Mouse (Mus musculus): ENCODE results near the gene Tmem189.

The Tmem189 gene

GRCm38 (mm10) chr2:167689501-167690218 is at the start of gene Tmem189:
Tmem189 (minus strand) TSS chr2:167689822.
- peak; percentile 91 for DNase-seq (ENCODE audit: low read depth, low spot score)

GRCm38 (mm10) chr2:167739030-167739429 is 49.4 kb upstream of the Tmem189 start:
- no peak for DNase-seq (ENCODE audit: low read depth, low spot score)

GRCm38 (mm10) chr2:167734861-167735260 is 45.2 kb upstream of the Tmem189 start:
- DNase-seq (ENCODE audit: low read depth, low spot score), result no peak

- no peak for DNase-seq (ENCODE audit: low read depth, low spot score)
Observed at GRCm38 (mm10) chr2:167731149-167731548, 41.5 kb upstream of the Tmem189 start.

- DNase-seq (ENCODE audit: low read depth, low spot score), result no peak
Observed at GRCm38 (mm10) chr2:167730036-167730435, 40.4 kb upstream of the Tmem189 start.

GRCm38 (mm10) chr2:167727161-167727560 is 37.5 kb upstream of the Tmem189 start:
- no peak for DNase-seq (ENCODE audit: low read depth, low spot score)

- no peak for DNase-seq (ENCODE audit: low read depth, low spot score)
Observed at GRCm38 (mm10) chr2:167725879-167726278, 36.3 kb upstream of the Tmem189 start.

- DNase-seq (ENCODE audit: low read depth, low spot score), result no peak
Observed at GRCm38 (mm10) chr2:167723589-167724206, 34.1 kb upstream of the Tmem189 start.

- no peak for DNase-seq (ENCODE audit: low read depth, low spot score)
Observed at GRCm38 (mm10) chr2:167722538-167722937, 32.9 kb upstream of the Tmem189 start.

GRCm38 (mm10) chr2:167721159-167721882 is 31.7 kb upstream of the Tmem189 start:
- no peak for DNase-seq (ENCODE audit: low read depth, low spot score)

- no peak for DNase-seq (ENCODE audit: low read depth, low spot score)
Observed at GRCm38 (mm10) chr2:167719520-167719919, 29.9 kb upstream of the Tmem189 start.

GRCm38 (mm10) chr2:167717208-167717607 is 27.6 kb upstream of the Tmem189 start:
- DNase-seq (ENCODE audit: low read depth, low spot score), result no peak

GRCm38 (mm10) chr2:167715008-167715407 is 25.4 kb upstream of the Tmem189 start:
- DNase-seq (ENCODE audit: low read depth, low spot score), result no peak

GRCm38 (mm10) chr2:167714298-167714697 is 24.7 kb upstream of the Tmem189 start:
- no peak for DNase-seq (ENCODE audit: low read depth, low spot score)

GRCm38 (mm10) chr2:167712872-167713821 is 23.5 kb upstream of the Tmem189 start:
- peak; percentile 86 for DNase-seq (ENCODE audit: low read depth, low spot score)

- no peak for DNase-seq (ENCODE audit: low read depth, low spot score)
Observed at GRCm38 (mm10) chr2:167710574-167710973, 21.0 kb upstream of the Tmem189 start.

GRCm38 (mm10) chr2:167709969-167710368 is 20.3 kb upstream of the Tmem189 start:
- no peak for DNase-seq (ENCODE audit: low read depth, low spot score)

- peak; percentile 37 for DNase-seq (ENCODE audit: low read depth, low spot score)
Observed at GRCm38 (mm10) chr2:167708373-167708772, 18.8 kb upstream of the Tmem189 start.

- DNase-seq (ENCODE audit: low read depth, low spot score), result no peak
Observed at GRCm38 (mm10) chr2:167706183-167706939, 16.7 kb upstream of the Tmem189 start.

- DNase-seq (ENCODE audit: low read depth, low spot score), result no peak
Observed at GRCm38 (mm10) chr2:167704409-167704808, 14.8 kb upstream of the Tmem189 start.

- DNase-seq (ENCODE audit: low read depth, low spot score), result no peak
Observed at GRCm38 (mm10) chr2:167702126-167702525, 12.5 kb upstream of the Tmem189 start.

Measured in R1 (cell line).